ENCODE assay signal across 9 mouse cellular contexts in the genomic region with DNA sequence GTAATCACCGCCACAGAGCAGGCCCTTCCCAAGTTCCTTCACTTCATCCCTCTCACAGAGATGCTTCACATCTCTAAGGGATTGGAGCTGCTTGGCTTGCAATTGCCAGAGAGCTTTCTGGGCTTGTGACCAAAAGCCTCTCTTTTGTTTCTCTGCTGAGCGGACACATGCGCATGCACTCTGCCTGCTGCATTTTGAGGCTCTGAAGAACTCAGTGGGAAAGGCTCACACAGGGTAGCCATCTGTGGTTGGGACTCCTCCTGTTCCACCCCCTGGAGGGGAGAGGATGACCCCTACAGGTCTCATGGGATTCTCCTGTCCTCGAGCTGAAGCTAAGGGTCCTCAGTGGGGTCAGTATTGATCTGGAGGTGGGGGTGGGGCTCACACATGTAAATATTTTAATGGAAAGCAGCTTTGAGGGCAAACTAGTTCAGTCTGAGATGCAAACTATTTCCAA. TPM values are rescaled to one million over a fixed set of nuclear protein-coding genes. Genes with fewer than 3 reads are reported as not detected.
DNase-seq lines count a peak whose midpoint lies in the region; ATAC-seq lines count a peak whose summit lies in the region.
"Had no signal": no experiment of that assay in that cellular context is flagged by ENCODE, and none has a peak within 500 bp of the region (broad histone marks: within the 10 kb centered on the region; RNA-seq: fewer than 3 reads in every experiment).

No protein-coding gene starts in this region.

- intact Hi-C loops in heart, postnatal 14 days (cut with DNase I), result loop anchor here (2.0 kb wide), 1 partner anchor 29 kb away; the partner anchor contains the start of gene Htra1

- H3K9ac ChIP-seq in embryonic facial prominence, embryonic 15.5 days, result no peak overlapping the region
- no peak overlapping the region for H3K9ac ChIP-seq in limb, embryonic 13.5 days

- no peak overlapping the region for H3K4me2 ChIP-seq in embryonic facial prominence, embryonic 15.5 days (replicated peaks)
- 0 out of 2 replicates have a peak overlapping the region, but pooled peaks have one; percentile 10 for H3K4me2 ChIP-seq in limb, embryonic 13.5 days (replicated peaks)

- no peak for DNase-seq in cerebellum, adult 11 months
- peak; percentile 49 for DNase-seq in ES-CJ7 (ENCODE audit: low read depth, low spot score)
- DNase-seq in heart, postnatal 14 days, result peak; percentile 59 to 73
- DNase-seq in thymus, postnatal 0 days (ENCODE audit: low spot score), result no peak
- DNase-seq in adrenal gland, postnatal 4 days (ENCODE audit: low spot score in 2 of 2), result no peak

- H3K27ac ChIP-seq in embryonic facial prominence, embryonic 15.5 days (replicated peaks), result peak overlapping the region; percentile 89
- H3K27ac ChIP-seq in limb, embryonic 13.5 days, result peak overlapping the region; percentile 88

- no peak overlapping the region for H3K4me3 ChIP-seq in embryonic facial prominence, embryonic 15.5 days (replicated peaks)
- no peak overlapping the region for H3K4me3 ChIP-seq in limb, embryonic 13.5 days

- H3K36me3 ChIP-seq in embryonic facial prominence, embryonic 15.5 days, result no peaks in the 10 kb centered on the region
- no peaks in the 10 kb centered on the region for H3K36me3 ChIP-seq in limb, embryonic 13.5 days

- H3K9me3 ChIP-seq in embryonic facial prominence, embryonic 15.5 days (replicated peaks), result no peaks in the 10 kb centered on the region
- H3K9me3 ChIP-seq in limb, embryonic 13.5 days, result no peaks in the 10 kb centered on the region

- WGBS in embryonic facial prominence, embryonic 15.5 days, result 35% methylated on average over 4 of the region's 4 CpGs
- 53% methylated on average over 4 of the region's 4 CpGs for WGBS in limb, embryonic 13.5 days

- ATAC-seq in cerebellum, adult (ENCODE audit: insufficient number of reproducible peaks, low FRiP score, low TSS enrichment), result peak; percentile 73; the same call in 1 of the 2 replicates
- peak; percentile 74 for ATAC-seq in embryonic facial prominence, embryonic 15.5 days (ENCODE audit: insufficient number of reproducible peaks, low FRiP score, low TSS enrichment, low read depth)
- ATAC-seq in limb, embryonic 13.5 days (ENCODE audit: low FRiP score, low read depth), result peak; percentile 55

- no peaks in the 10 kb centered on the region for H3K27me3 ChIP-seq in embryonic facial prominence, embryonic 15.5 days
- no peaks in the 10 kb centered on the region for H3K27me3 ChIP-seq in limb, embryonic 13.5 days

- H3K4me1 ChIP-seq in embryonic facial prominence, embryonic 15.5 days, result peaks cover 71% of the 10 kb centered on the region
- peaks cover 69% of the 10 kb centered on the region for H3K4me1 ChIP-seq in limb, embryonic 13.5 days

RNA-seq across cellular contexts. Expression of gene Htra1, which starts 30.0 kb away (rescaled TPM):
- 116 and 122 TPM in 2 replicates for polyA plus RNA-seq in embryonic facial prominence, embryonic 15.5 days (2015; fragmentation: Nextera tagmentation; extraction: Ambion mirVana)
- total RNA-seq in heart, postnatal 14 days (2021), result 100 to 1,000 TPM; 151 to 162 TPM
- 78.4 and 87.6 TPM in 2 replicates for polyA plus RNA-seq in limb, embryonic 13.5 days (2015; fragmentation: Nextera tagmentation; extraction: Ambion mirVana)
- polyA plus RNA-seq in thymus, postnatal 0 days (2015; fragmentation: Nextera tagmentation; extraction: Ambion mirVana), result 8.4 and 9.2 TPM in 2 replicates
- 10 to 100 TPM; 52.9 to 66.2 TPM for total RNA-seq in adrenal gland, postnatal 4 days (2021)
- total RNA-seq: common myeloid progenitor, adult 5-6 weeks had no signal

Comparison
In these comparisons a context has a peak if more than half of its experiments do, and no peak if none do; other contexts are left out.
1. DNase-seq: peak in ES-CJ7 (single experiment) and heart, postnatal 14 days (2 of 2); none in cerebellum, adult 11 months (single experiment), thymus, postnatal 0 days (single experiment) and adrenal gland, postnatal 4 days (0 of 2).
2. Peak in every context shown above with its lines, with median percentiles within 50 percentile points of each other: ATAC-seq.